Comparison of ENCODE assay signal across 22 mouse cellular contexts in the genomic region with DNA sequence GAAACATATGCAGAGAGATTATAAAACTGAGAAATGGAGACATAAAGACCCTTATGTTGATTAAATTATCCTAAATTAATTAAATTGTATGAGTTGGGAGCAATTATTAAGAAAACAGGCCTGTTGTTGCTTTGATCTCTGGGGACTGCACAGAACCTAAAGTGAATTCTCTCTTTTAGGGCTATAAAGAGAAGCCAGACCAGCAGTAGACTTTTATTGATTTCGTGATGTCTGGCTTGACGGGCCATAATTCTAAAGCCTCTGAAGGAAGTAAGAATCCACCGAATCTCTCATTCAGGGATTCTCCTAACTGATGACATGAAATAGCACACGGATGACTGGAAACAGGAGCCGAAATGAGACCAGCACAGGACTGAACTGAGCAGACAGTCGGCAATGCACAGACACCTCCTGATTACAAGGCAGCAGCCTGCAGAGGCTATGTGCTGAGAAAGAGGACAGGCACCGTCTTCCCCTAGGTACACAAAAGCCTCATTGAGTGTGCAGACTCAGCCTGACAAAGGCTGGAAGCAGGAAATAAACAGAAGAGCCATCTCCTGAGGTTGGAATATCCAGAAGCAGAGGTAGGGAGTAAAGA. TPM values are rescaled to one million over a fixed set of nuclear protein-coding genes. Genes with fewer than 3 reads are reported as not detected.
DNase-seq lines count a peak whose midpoint lies in the region; ATAC-seq and TF ChIP-seq lines count a peak whose summit lies in the region.
"Had no signal": no experiment of that assay in that cellular context is flagged by ENCODE, and none has a peak within 500 bp of the region (broad histone marks: within the 10 kb centered on the region; RNA-seq: fewer than 3 reads in every experiment).

No protein-coding gene starts in this region.

- DNase-seq in neural tube, embryonic 11.5 days (ENCODE audit: low spot score): no peak
- DNase-seq in neural tube, embryonic 10.5 days (ENCODE audit: extremely low spot score, low spot score): no peak
- DNase-seq in hindbrain, embryonic 14.5 days (ENCODE audit: low spot score): peak; percentile 54
- DNase-seq in left cerebral cortex, adult 2 months (ENCODE audit: extremely low spot score in 1 of 2, low spot score in 2 of 2): no peak
- no peak for DNase-seq in lung, postnatal 36 days
- DNase-seq in liver: no peak
- DNase-seq: adrenal gland, postnatal 25 days; cerebellum, postnatal 10 days; heart, adult 2 months; kidney, postnatal 10 days; layer of hippocampus, adult 9-11 months had no signal

- no peak overlapping the region for H3K4me3 ChIP-seq in neural tube, embryonic 11.5 days (ENCODE audit: low read depth, low read length)
- H3K4me3 ChIP-seq in hindbrain, embryonic 14.5 days (replicated peaks; ENCODE audit: low read length): peak overlapping the region; percentile 26
- peak overlapping the region; percentile 27 for H3K4me3 ChIP-seq in midbrain, embryonic 15.5 days
- no peak overlapping the region for H3K4me3 ChIP-seq in left cerebral cortex, adult 2 months
- H3K4me3 ChIP-seq: embryonic facial prominence, embryonic 12.5 days; heart, adult 2 months; lung, embryonic 15.5 days; megakaryocyte, embryonic 14.5 days; stomach, embryonic 15.5 days had no signal

- no peaks in the 10 kb centered on the region for H3K4me1 ChIP-seq in neural tube, embryonic 11.5 days (ENCODE audit: control insufficient read depth, insufficient read depth, low read length)
- no peaks in the 10 kb centered on the region for H3K4me1 ChIP-seq in hindbrain, embryonic 14.5 days (replicated peaks; ENCODE audit: control insufficient read depth, insufficient read depth, low read length)
- H3K4me1 ChIP-seq in midbrain, embryonic 15.5 days: no peaks in the 10 kb centered on the region
- H3K4me1 ChIP-seq: embryonic facial prominence, embryonic 12.5 days; lung, embryonic 15.5 days; megakaryocyte, embryonic 14.5 days; stomach, embryonic 15.5 days had no signal

- H3K36me3 ChIP-seq in neural tube, embryonic 11.5 days (ENCODE audit: control insufficient read depth, insufficient read depth, low read length): no peaks in the 10 kb centered on the region
- no peaks in the 10 kb centered on the region for H3K36me3 ChIP-seq in hindbrain, embryonic 14.5 days (replicated peaks; ENCODE audit: control insufficient read depth, insufficient read depth)
- H3K36me3 ChIP-seq in midbrain, embryonic 15.5 days (replicated peaks): no peaks in the 10 kb centered on the region
- H3K36me3 ChIP-seq: embryonic facial prominence, embryonic 12.5 days; lung, embryonic 15.5 days; stomach, embryonic 15.5 days had no signal

- no peak overlapping the region for H3K4me2 ChIP-seq in neural tube, embryonic 11.5 days (ENCODE audit: low read depth)
- H3K4me2 ChIP-seq in hindbrain, embryonic 14.5 days (replicated peaks): peak overlapping the region; percentile 47
- peak overlapping the region; percentile 35 for H3K4me2 ChIP-seq in midbrain, embryonic 15.5 days
- H3K4me2 ChIP-seq: embryonic facial prominence, embryonic 12.5 days; liver, embryonic 11.5 days; lung, embryonic 15.5 days; stomach, embryonic 15.5 days had no signal

- WGBS in neural tube, embryonic 11.5 days: 48% methylated on average over 7 of the region's 7 CpGs
- WGBS in hindbrain, embryonic 14.5 days: 47% methylated on average over 7 of the region's 7 CpGs
- WGBS in midbrain, embryonic 15.5 days: 48% methylated on average over 7 of the region's 7 CpGs

- intact Hi-C loops in left cerebral cortex, adult 2 months (cut with DNase I): no loop called here

- no peaks in the 10 kb centered on the region for H3K27me3 ChIP-seq in neural tube, embryonic 11.5 days (ENCODE audit: control insufficient read depth, insufficient read depth, low read length)
- no peaks in the 10 kb centered on the region for H3K27me3 ChIP-seq in hindbrain, embryonic 14.5 days (ENCODE audit: control insufficient read depth, insufficient read depth, low read length)
- no peaks in the 10 kb centered on the region for H3K27me3 ChIP-seq in midbrain, embryonic 15.5 days (replicated peaks)
- H3K27me3 ChIP-seq: embryonic facial prominence, embryonic 12.5 days; lung, embryonic 15.5 days; megakaryocyte, embryonic 14.5 days; stomach, embryonic 15.5 days had no signal

- no peaks in the 10 kb centered on the region for H3K9me3 ChIP-seq in neural tube, embryonic 11.5 days (ENCODE audit: control insufficient read depth, low read length)
- 0 out of 2 replicates have a peak, but pooled peaks cover 5% of the 10 kb centered on the region for H3K9me3 ChIP-seq in hindbrain, embryonic 14.5 days (ENCODE audit: control insufficient read depth, low read length)
- no peaks in the 10 kb centered on the region for H3K9me3 ChIP-seq in midbrain, embryonic 15.5 days
- H3K9me3 ChIP-seq: embryonic facial prominence, embryonic 12.5 days; lung, embryonic 15.5 days; megakaryocyte, embryonic 14.5 days; stomach, embryonic 15.5 days had no signal

- H3K9ac ChIP-seq in neural tube, embryonic 11.5 days (ENCODE audit: low read length): peak overlapping the region; percentile 15; the same call in 1 of the 2 replicates
- peak overlapping the region; percentile 65 for H3K9ac ChIP-seq in hindbrain, embryonic 14.5 days
- 0 out of 2 replicates have a peak overlapping the region, but pooled peaks have one; percentile 22 for H3K9ac ChIP-seq in midbrain, embryonic 15.5 days
- H3K9ac ChIP-seq: embryonic facial prominence, embryonic 12.5 days; lung, embryonic 15.5 days; stomach, embryonic 15.5 days had no signal

- peak overlapping the region; percentile 68; the same call in 1 of the 2 replicates for H3K27ac ChIP-seq in neural tube, embryonic 11.5 days (ENCODE audit: low read depth, low read length)
- H3K27ac ChIP-seq in hindbrain, embryonic 14.5 days: peak overlapping the region; percentile 93
- peak overlapping the region; percentile 89 for H3K27ac ChIP-seq in midbrain, embryonic 15.5 days
- no peak overlapping the region for H3K27ac ChIP-seq in left cerebral cortex, adult 2 months
- H3K27ac ChIP-seq: embryonic facial prominence, embryonic 12.5 days; heart, adult 2 months; lung, embryonic 15.5 days; stomach, embryonic 15.5 days had no signal

- no peak for TF ChIP-seq CTCF in left cerebral cortex, adult 2 months (IDR thresholded peaks at IDR 0.05)

- ATAC-seq in neural tube, embryonic 11.5 days (ENCODE audit: insufficient read depth, low FRiP score, low TSS enrichment): peak; percentile 61
- peak; percentile 87 for ATAC-seq in hindbrain, embryonic 14.5 days (ENCODE audit: low FRiP score)
- ATAC-seq in midbrain, embryonic 15.5 days (replicated peaks): peak; percentile 83
- no peak for ATAC-seq in megakaryocyte progenitor cell, adult 5-6 weeks (replicated peaks; ENCODE audit: poor library complexity)
- ATAC-seq: activated CD4-positive, CD25-positive, alpha-beta regulatory T cell, adult 4 months; inflammation-experienced regulatory T-cells, adult 6 months had no signal

RNA-seq across cellular contexts. Expression of gene Magel2, which starts 11.7 kb away (rescaled TPM):
- 6.0 and 7.5 TPM in 2 replicates for polyA plus RNA-seq in neural tube, embryonic 11.5 days (2014; fragmentation: Nextera tagmentation; extraction: Ambion mirVana)
- polyA plus RNA-seq in hindbrain, embryonic 14.5 days (2014; fragmentation: Nextera tagmentation; extraction: Ambion mirVana): 17.2 and 17.6 TPM in 2 replicates
- 21.6 and 24.9 TPM in 2 replicates for polyA plus RNA-seq in midbrain, embryonic 15.5 days (2015; fragmentation: Nextera tagmentation; extraction: Ambion mirVana)
- 1 to 10 TPM; 1.4 to 3.5 TPM for total RNA-seq in left cerebral cortex, adult 2 months (2021)
- total RNA-seq in megakaryocyte progenitor cell, adult 5-6 weeks (2015): not detected in 2 replicates
- not detected in 2 replicates for total RNA-seq in megakaryocyte progenitor cell, adult 5-6 weeks (2017)
- total RNA-seq: gastrocnemius, adult 8-10 months; heart, adult 2 months; neutrophil, adult 5-6 weeks had no signal
- polyA plus RNA-seq: activated CD4-positive, CD25-positive, alpha-beta regulatory T cell, adult 4 months; inflammation-experienced regulatory T-cells, adult 6 months had no signal

RNA-seq across cellular contexts. Expression of gene Ndn, which starts 18.8 kb away (rescaled TPM):
- 190 and 203 TPM in 2 replicates for polyA plus RNA-seq in neural tube, embryonic 11.5 days (2014; fragmentation: Nextera tagmentation; extraction: Ambion mirVana)
- 536 and 618 TPM in 2 replicates for polyA plus RNA-seq in hindbrain, embryonic 14.5 days (2014; fragmentation: Nextera tagmentation; extraction: Ambion mirVana)
- 789 and 792 TPM in 2 replicates for polyA plus RNA-seq in midbrain, embryonic 15.5 days (2015; fragmentation: Nextera tagmentation; extraction: Ambion mirVana)
- 100 to 1,000 TPM; 112 to 117 TPM for total RNA-seq in left cerebral cortex, adult 2 months (2021)
- total RNA-seq in megakaryocyte progenitor cell, adult 5-6 weeks (2015): 0.05 TPM in 1 of 2 replicates, not detected in the other
- total RNA-seq in megakaryocyte progenitor cell, adult 5-6 weeks (2017): not detected in 2 replicates
- total RNA-seq: neutrophil, adult 5-6 weeks had no signal
- polyA plus RNA-seq: inflammation-experienced regulatory T-cells, adult 6 months had no signal

RNA-seq across cellular contexts. Expression of gene Mkrn3, which starts 54.8 kb away (rescaled TPM):
- 12.7 and 13.2 TPM in 2 replicates for polyA plus RNA-seq in neural tube, embryonic 11.5 days (2014; fragmentation: Nextera tagmentation; extraction: Ambion mirVana)
- polyA plus RNA-seq in hindbrain, embryonic 14.5 days (2014; fragmentation: Nextera tagmentation; extraction: Ambion mirVana): 20.4 and 22.2 TPM in 2 replicates
- polyA plus RNA-seq in midbrain, embryonic 15.5 days (2015; fragmentation: Nextera tagmentation; extraction: Ambion mirVana): 24.6 and 24.8 TPM in 2 replicates
- under 1 TPM; 0.48 to 0.75 TPM for total RNA-seq in left cerebral cortex, adult 2 months (2021)
- total RNA-seq in megakaryocyte progenitor cell, adult 5-6 weeks (2015): 0.10 and 0.32 TPM in 2 replicates
- 0.14 TPM in 1 of 2 replicates, not detected in the other for total RNA-seq in megakaryocyte progenitor cell, adult 5-6 weeks (2017)
- total RNA-seq: neutrophil, adult 5-6 weeks had no signal
- polyA plus RNA-seq: inflammation-experienced regulatory T-cells, adult 6 months had no signal

Comparison
In these comparisons a context has a peak if more than half of its experiments do, and no peak if none do; other contexts are left out.
1. H3K4me3 ChIP-seq: peak in hindbrain, embryonic 14.5 days (single experiment) and midbrain, embryonic 15.5 days (single experiment); none in neural tube, embryonic 11.5 days (single experiment) and left cerebral cortex, adult 2 months (single experiment).
2. H3K9ac ChIP-seq: peak in every context shown above with its lines; median percentile 65 in hindbrain, embryonic 14.5 days; 22 in midbrain, embryonic 15.5 days; 15 in neural tube, embryonic 11.5 days.